Mouse (Mus musculus): ENCODE data around the gene Ppef1. TPM values are rescaled to one million over a fixed set of nuclear protein-coding genes. Genes with fewer than 3 reads are reported as not detected.
"Not testable (repeated sequence)": the region's sequence is repeated elsewhere in the genome, so short reads cannot be mapped to it uniquely, and the experiment has no call there.

The Ppef1 gene
- polyA plus RNA-seq (2015; fragmentation: Nextera tagmentation; extraction: Ambion mirVana), result 2.7 and 2.9 TPM in 2 replicates

- H3K27ac ChIP-seq, result no peak within 1 kb of the TSS
- peaks cover 40% of the 10 kb centered on the region for H3K27me3 ChIP-seq
- no peak within 1 kb of the TSS for H3K4me2 ChIP-seq
- 76% methylated on average over 5 of the region's 5 CpGs for WGBS
- no peaks in the 10 kb centered on the region for H3K36me3 ChIP-seq
- no peak within 1 kb of the TSS for H3K4me3 ChIP-seq
- H3K4me1 ChIP-seq (replicated peaks), result no peaks in the 10 kb centered on the region
- no peaks in the 10 kb centered on the region for H3K9me3 ChIP-seq
- no peak for ATAC-seq (ENCODE audit: low FRiP score)
- H3K9ac ChIP-seq, result no peak within 1 kb of the TSS
Observed at GRCm38 (mm10) chrX:160735650-160736049, at the start of gene Ppef1. Gene Ppef1, minus strand, starts transcription at chrX:160735765.

GRCm38 (mm10) chrX:160782276-160782675 lies 46.7 kb upstream of the Ppef1 start:
- H3K4me1 ChIP-seq (replicated peaks), result no peaks in the 10 kb centered on the region
- H3K27me3 ChIP-seq, result peaks cover 25% of the 10 kb centered on the region
- no peak overlapping the region for H3K4me2 ChIP-seq
- no peaks in the 10 kb centered on the region for H3K36me3 ChIP-seq
- no peak overlapping the region for H3K27ac ChIP-seq
- no peak overlapping the region for H3K9ac ChIP-seq
- H3K9me3 ChIP-seq, result no peaks in the 10 kb centered on the region
- H3K4me3 ChIP-seq, result no peak overlapping the region
- 79% methylated on average over 5 of the region's 5 CpGs for WGBS
- ATAC-seq (ENCODE audit: low FRiP score), result no peak

DNA sequence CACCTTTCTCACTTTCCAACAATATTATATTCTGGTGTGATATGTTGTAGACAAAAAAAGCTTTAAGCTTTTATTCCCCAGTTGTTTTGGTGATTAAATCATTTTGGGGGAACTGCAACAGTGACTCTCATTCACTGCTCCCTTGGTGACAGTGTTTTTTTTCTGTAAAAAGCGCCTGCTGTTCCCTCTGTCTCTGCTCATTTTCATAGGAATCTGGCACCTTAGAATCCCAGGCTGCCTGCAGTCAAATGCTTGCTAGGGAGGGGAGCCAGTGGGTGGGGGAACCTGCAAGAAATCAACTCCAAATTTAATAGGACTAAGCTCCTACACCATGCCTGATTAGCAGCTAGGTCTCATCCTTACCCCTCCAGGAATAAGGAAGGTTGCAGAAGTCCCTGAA lies 37.5 kb upstream of the Ppef1 start:
- 41% methylated on average over 1 of the region's 1 CpGs for WGBS
- peaks cover 34% of the 10 kb centered on the region; the same call in 1 of the 2 replicates for H3K27me3 ChIP-seq
- H3K36me3 ChIP-seq, result no peaks in the 10 kb centered on the region
- H3K4me1 ChIP-seq (replicated peaks), result no peaks in the 10 kb centered on the region
- no peak overlapping the region for H3K4me3 ChIP-seq
- no peak for ATAC-seq (ENCODE audit: low FRiP score)
- no peak overlapping the region for H3K9ac ChIP-seq
- no peak overlapping the region for H3K27ac ChIP-seq
- H3K4me2 ChIP-seq, result no peak overlapping the region
- H3K9me3 ChIP-seq, result no peaks in the 10 kb centered on the region

DNA sequence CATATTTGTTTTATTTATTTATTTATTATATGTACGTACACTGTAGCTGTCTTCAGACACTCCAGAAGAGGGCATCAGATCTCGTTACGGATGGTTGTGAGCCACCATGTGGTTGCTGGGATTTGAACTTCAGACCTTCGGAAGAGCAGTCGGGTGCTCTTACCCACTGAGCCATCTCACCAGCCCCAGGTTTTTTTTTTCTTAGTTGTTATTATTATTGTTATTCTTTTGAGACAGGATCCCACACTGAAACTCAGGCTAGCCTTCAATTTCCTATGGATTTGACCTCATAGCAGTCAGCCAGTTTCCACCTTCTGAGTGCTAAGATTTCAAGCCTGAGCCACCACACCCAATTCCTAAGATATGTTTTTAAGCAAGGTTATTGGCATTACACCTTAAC lies 34.1 kb upstream of the Ppef1 start:
- not testable (repeated sequence) for H3K4me2 ChIP-seq; H3K9me3 ChIP-seq; H3K4me1 ChIP-seq (replicated peaks); ATAC-seq (ENCODE audit: low FRiP score); H3K27ac ChIP-seq; H3K9ac ChIP-seq; H3K36me3 ChIP-seq; H3K4me3 ChIP-seq
- H3K27me3 ChIP-seq, result peaks cover 35% of the 10 kb centered on the region; the same call in 1 of the 2 replicates
- 83% methylated on average over 5 of the region's 5 CpGs for WGBS

DNA sequence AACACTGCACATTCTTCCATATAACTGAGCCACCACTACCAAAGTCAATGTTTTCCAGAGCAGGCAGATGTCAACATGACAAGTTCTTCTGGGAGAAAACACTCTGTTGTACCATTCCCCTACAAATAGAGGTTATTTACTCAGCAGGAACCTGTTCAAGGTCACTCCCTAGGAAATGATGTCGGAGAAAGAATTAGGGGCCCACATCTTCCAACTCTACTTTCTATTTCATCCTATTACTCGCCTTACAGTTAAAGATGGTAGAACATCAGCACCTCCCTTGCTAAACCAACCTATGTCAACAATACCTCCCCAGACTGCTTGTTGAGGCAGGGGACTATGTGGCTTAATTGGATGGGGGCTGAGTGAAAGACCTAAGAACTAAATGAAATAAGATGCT lies 32.1 kb upstream of the Ppef1 start, which contains the start of gene Rs1:
Gene Rs1, plus strand, starts transcription at position 301 of the 400 bp plus-strand sequence.
- Histone ChIP-seq H3K4me2 (peak within 1 kb of the TSS; percentile 49), H3K27me3 (peaks cover 25% of the 10 kb centered on the region; the same call in 1 of the 2 replicates), H3K36me3 (no peaks in the 10 kb centered on the region), H3K4me1 (replicated peaks) (no peaks in the 10 kb centered on the region), H3K9me3 (no peaks in the 10 kb centered on the region), H3K9ac (no peak within 1 kb of the TSS), H3K27ac (no peak within 1 kb of the TSS), H3K4me3 (peak within 1 kb of the TSS; percentile 45)
- 87% methylated on average over 2 of the region's 2 CpGs for WGBS
- no peak for ATAC-seq (ENCODE audit: low FRiP score)

GRCm38 (mm10) chrX:160766233-160766616 lies 30.7 kb upstream of the Ppef1 start:
- WGBS, result 30% methylated on average over 15 of the region's 15 CpGs
- H3K4me2 ChIP-seq, result peak overlapping the region; percentile 49
- H3K4me3 ChIP-seq, result peak overlapping the region; percentile 45
- no peak overlapping the region for H3K27ac ChIP-seq
- no peak overlapping the region for H3K9ac ChIP-seq
- no peaks in the 10 kb centered on the region for H3K9me3 ChIP-seq
- peaks cover 14% of the 10 kb centered on the region; the same call in 1 of the 2 replicates for H3K27me3 ChIP-seq
- peak; percentile 94 for ATAC-seq (ENCODE audit: low FRiP score)
- no peaks in the 10 kb centered on the region for H3K4me1 ChIP-seq (replicated peaks)
- H3K36me3 ChIP-seq, result no peaks in the 10 kb centered on the region

DNA sequence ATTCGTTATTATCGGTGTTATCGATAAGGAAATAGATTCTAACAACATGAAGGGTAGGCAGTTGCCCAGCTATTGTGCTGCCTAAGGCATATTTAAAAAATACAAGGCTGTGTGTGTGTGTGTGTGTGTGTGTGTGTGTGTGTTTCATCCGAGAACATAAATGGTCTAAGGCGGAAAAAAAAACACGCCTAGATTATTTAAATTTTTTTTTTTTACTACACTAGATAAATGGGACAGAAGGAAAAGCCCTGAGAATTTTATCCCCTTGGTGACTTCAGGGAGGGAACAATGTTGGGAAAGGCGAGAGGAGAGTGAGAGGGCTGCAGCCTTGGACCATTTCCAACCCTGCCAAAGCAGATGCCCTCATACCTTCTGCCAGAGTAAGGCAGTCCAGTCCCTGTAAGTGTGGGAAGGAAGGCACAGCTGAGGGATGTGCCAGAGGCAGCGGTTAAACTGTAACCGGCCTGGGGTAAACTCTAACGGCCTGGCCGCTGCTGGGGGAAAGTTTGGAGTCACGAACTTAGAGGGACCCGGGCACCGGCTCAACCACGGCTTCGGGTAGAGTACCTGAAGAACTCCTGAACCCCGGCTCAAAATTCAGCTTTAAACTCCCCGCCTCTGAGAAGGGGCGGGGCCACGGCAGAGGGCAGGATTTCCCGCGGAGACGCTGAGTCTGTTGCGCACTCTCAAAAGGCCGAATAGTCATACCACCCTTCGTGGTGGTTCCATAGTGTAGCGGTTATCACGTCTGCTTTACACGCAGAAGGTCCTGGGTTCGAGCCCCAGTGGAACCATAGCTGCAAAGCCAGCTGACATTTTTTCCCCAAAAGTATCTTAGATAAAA lies 30.0 kb upstream of the Ppef1 start:
- Histone ChIP-seq H3K36me3 (no peaks in the 10 kb centered on the region), H3K4me3 (peak overlapping the region; percentile 45), H3K9me3 (no peaks in the 10 kb centered on the region), H3K4me2 (peak overlapping the region; percentile 50), H3K4me1 (replicated peaks) (no peaks in the 10 kb centered on the region), H3K27ac (no peak overlapping the region), H3K27me3 (peaks cover 11% of the 10 kb centered on the region; the same call in 1 of the 2 replicates), H3K9ac (no peak overlapping the region)
- peak; percentile 97 for ATAC-seq (ENCODE audit: low FRiP score)
- WGBS, result 34% methylated on average over 30 of the region's 30 CpGs

DNA sequence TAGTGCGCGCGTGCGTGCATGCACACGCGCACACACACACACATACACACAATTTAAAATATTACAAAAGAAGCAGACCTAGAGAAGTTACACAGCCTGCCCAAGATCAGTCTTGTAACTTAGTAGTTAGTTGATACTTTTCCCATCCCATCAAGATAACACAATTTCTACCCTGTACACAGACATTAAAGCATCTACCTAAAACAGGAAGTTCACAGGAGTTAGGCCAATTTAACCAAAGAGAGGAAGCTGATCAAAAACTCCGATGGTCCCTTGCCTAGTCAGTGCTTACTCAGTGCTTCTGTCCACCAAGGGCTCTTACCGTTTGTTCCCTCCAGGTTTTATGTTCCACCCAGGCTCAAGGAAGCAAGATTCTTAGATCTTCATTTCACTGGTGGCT lies 15.2 kb upstream of the Ppef1 start:
- Histone ChIP-seq H3K9me3 (no peaks in the 10 kb centered on the region), H3K4me2 (no peak overlapping the region), H3K36me3 (no peaks in the 10 kb centered on the region), H3K27me3 (peaks cover 16% of the 10 kb centered on the region), H3K4me1 (replicated peaks) (no peaks in the 10 kb centered on the region), H3K27ac (no peak overlapping the region), H3K4me3 (no peak overlapping the region), H3K9ac (no peak overlapping the region)
- WGBS, result 95% methylated on average over 8 of the region's 8 CpGs
- ATAC-seq (ENCODE audit: low FRiP score), result no peak

GRCm38 (mm10) chrX:160748653-160749052 lies 13.1 kb upstream of the Ppef1 start:
- H3K27ac ChIP-seq, result no peak overlapping the region
- H3K27me3 ChIP-seq, result 0 out of 2 replicates have a peak, but pooled peaks cover 7% of the 10 kb centered on the region
- H3K4me1 ChIP-seq (replicated peaks), result no peaks in the 10 kb centered on the region
- H3K4me3 ChIP-seq, result no peak overlapping the region
- WGBS, result 79% methylated on average over 1 of the region's 1 CpGs
- H3K9ac ChIP-seq, result no peak overlapping the region
- H3K9me3 ChIP-seq, result no peaks in the 10 kb centered on the region
- H3K4me2 ChIP-seq, result no peak overlapping the region
- no peak for ATAC-seq (ENCODE audit: low FRiP score)
- no peaks in the 10 kb centered on the region for H3K36me3 ChIP-seq

DNA sequence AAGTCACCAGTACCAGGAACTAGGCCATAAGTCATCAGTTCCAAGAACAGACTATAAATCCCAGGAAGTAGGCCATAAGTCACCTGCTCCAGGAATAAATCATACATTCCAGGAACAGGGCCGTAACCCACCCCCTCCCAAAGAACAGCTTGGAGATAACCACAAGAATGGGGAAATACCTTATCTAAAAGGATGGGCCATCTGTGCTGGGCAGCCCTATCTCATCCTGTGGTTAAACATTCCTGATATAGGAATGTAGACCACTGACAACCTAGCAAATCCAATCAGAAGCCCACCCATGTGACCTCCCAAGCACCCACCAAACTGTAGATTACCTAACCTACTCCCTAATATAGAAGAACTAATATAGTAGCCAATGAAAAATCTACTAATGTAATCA lies 9.8 kb upstream of the Ppef1 start:
- Histone ChIP-seq H3K4me3 (no peak overlapping the region), H3K4me2 (no peak overlapping the region), H3K4me1 (replicated peaks) (no peaks in the 10 kb centered on the region), H3K9ac (no peak overlapping the region), H3K27ac (no peak overlapping the region), H3K27me3 (0 out of 2 replicates have a peak, but pooled peaks cover 2% of the 10 kb centered on the region), H3K36me3 (no peaks in the 10 kb centered on the region), H3K9me3 (no peaks in the 10 kb centered on the region)
- ATAC-seq (ENCODE audit: low FRiP score), result no peak
- 91% methylated on average over 1 of the region's 1 CpGs for WGBS

- no peak overlapping the region for H3K4me3 ChIP-seq
- no peaks in the 10 kb centered on the region for H3K36me3 ChIP-seq
- H3K27me3 ChIP-seq, result peaks cover 31% of the 10 kb centered on the region
- no peaks in the 10 kb centered on the region for H3K9me3 ChIP-seq
- no peak overlapping the region for H3K4me2 ChIP-seq
- no peak overlapping the region for H3K27ac ChIP-seq
- no peak for ATAC-seq (ENCODE audit: low FRiP score)
- 24% methylated on average over 1 of the region's 1 CpGs for WGBS
- no peak overlapping the region for H3K9ac ChIP-seq
- no peaks in the 10 kb centered on the region for H3K4me1 ChIP-seq (replicated peaks)
Observed at GRCm38 (mm10) chrX:160699171-160699570, 36.4 kb downstream of the Ppef1 start.

GRCm38 (mm10) chrX:160691559-160691958 lies 44.0 kb downstream of the Ppef1 start:
- Histone ChIP-seq H3K9ac (no peak overlapping the region), H3K4me2 (no peak overlapping the region), H3K36me3 (no peaks in the 10 kb centered on the region), H3K27ac (no peak overlapping the region), H3K9me3 (no peaks in the 10 kb centered on the region), H3K4me1 (replicated peaks) (no peaks in the 10 kb centered on the region), H3K4me3 (no peak overlapping the region), H3K27me3 (peaks cover 16% of the 10 kb centered on the region)
- 81% methylated on average over 3 of the region's 3 CpGs for WGBS
- ATAC-seq (ENCODE audit: low FRiP score), result no peak

GRCm38 (mm10) chrX:160690094-160690493 lies 45.5 kb downstream of the Ppef1 start:
- H3K9me3 ChIP-seq, result no peaks in the 10 kb centered on the region
- peaks cover 11% of the 10 kb centered on the region; the same call in 1 of the 2 replicates for H3K27me3 ChIP-seq
- no peak for ATAC-seq (ENCODE audit: low FRiP score)
- no peak overlapping the region for H3K27ac ChIP-seq
- 87% methylated on average over 2 of the region's 2 CpGs for WGBS
- H3K4me3 ChIP-seq, result no peak overlapping the region
- no peaks in the 10 kb centered on the region for H3K36me3 ChIP-seq
- H3K4me1 ChIP-seq (replicated peaks), result no peaks in the 10 kb centered on the region
- H3K4me2 ChIP-seq, result no peak overlapping the region
- no peak overlapping the region for H3K9ac ChIP-seq
